Mouse (Mus musculus): ENCODE data around the gene Polr2j.

The Polr2j gene

GRCm38 (mm10) chr5:136167296-136167695 is 50.9 kb downstream of the Polr2j start:
- DNase-seq (ENCODE audit: low read depth, low spot score) = no peak

- no peak for DNase-seq (ENCODE audit: low read depth, low spot score)
Observed at GRCm38 (mm10) chr5:136168071-136168470, 51.6 kb downstream of the Polr2j start.

GRCm38 (mm10) chr5:136169626-136170511 is 53.4 kb downstream of the Polr2j start:
- peak; percentile 34 for DNase-seq (ENCODE audit: low read depth, low spot score)

GRCm38 (mm10) chr5:136170512-136171362 is 54.3 kb downstream of the Polr2j start, which contains the start of gene Orai2:
Gene Orai2 (minus strand): TSS chr5:136170713.
- DNase-seq (ENCODE audit: low read depth, low spot score) = peak; percentile 58

GRCm38 (mm10) chr5:136171363-136172341 is 55.2 kb downstream of the Polr2j start:
- DNase-seq (ENCODE audit: low read depth, low spot score) = peak; percentile 10

All from telencephalon, adult 2 months (tissue).